ENCODE assay signal across 8 mouse cellular contexts in the genomic region with DNA sequence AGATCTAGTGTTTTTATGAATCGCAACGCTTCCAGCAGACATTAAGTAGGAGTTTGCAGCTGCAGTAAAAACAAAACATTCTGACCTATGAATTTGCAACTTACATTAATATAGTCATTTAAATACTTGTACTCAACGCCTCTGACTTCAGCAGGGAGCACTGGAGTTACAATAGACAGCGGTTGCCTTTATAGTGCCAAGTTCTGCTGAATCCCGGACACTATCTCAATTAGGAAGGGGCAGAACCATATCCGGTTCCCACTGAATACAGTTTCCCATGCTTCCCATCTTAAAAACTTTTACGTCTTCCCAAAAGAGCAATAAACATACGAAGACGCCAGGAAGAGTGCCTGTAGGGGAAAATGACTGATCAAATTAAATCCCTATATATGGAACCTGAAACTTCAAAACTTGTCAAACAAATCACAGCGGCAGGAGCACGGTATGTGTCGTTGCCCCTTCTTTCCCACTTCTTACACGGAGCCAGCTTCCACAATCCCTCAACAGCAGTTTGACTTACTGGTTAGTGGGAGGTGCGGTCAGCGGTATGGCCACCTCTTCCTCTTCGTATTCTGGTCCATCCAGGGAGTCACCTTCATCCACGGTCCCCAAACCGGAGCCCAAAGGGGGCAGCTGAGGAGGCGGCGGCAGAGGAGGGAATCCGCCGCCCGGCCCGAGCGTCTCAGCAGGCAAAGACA. TPM values are rescaled to one million over a fixed set of nuclear protein-coding genes. Genes with fewer than 3 reads are reported as not detected.
DNase-seq lines count a peak whose midpoint lies in the region; ATAC-seq and TF ChIP-seq lines count a peak whose summit lies in the region.

No protein-coding gene starts in this region.

- ATAC-seq in embryonic facial prominence, embryonic 11.5 days (replicated peaks; ENCODE audit: insufficient number of reproducible peaks, low FRiP score, low TSS enrichment, low read depth) = no peak; the same call in 1 of the 2 replicates
- no peak; the same call in 1 of the 2 replicates for ATAC-seq in heart, embryonic 15.5 days (replicated peaks; ENCODE audit: insufficient number of reproducible peaks, insufficient read depth, low FRiP score, low read depth)
- ATAC-seq in limb, embryonic 11.5 days (ENCODE audit: insufficient number of reproducible peaks, low FRiP score, low TSS enrichment, low read depth) = peak; percentile 6; the same call in 1 of the 2 replicates
- ATAC-seq in activated CD4-positive, CD25-positive, alpha-beta regulatory T cell, adult 4 months = no peak

- TF ChIP-seq POLR2A in MEL (IDR thresholded peaks at IDR 0.05; ENCODE audit: control insufficient read depth in 1 of 2, insufficient read depth in 1 of 2, low read depth in 1 of 2, low read length in 2 of 2, poor library complexity in 1 of 2) = no peak

- H3K79me2 ChIP-seq in MEL (ENCODE audit: control insufficient read depth, insufficient read depth, low read length, poor library complexity) = peaks cover 24% of the 10 kb centered on the region

- H3K9me3 ChIP-seq in MEL (replicated peaks; ENCODE audit: insufficient read depth, low read length) = no peaks in the 10 kb centered on the region
- no peaks in the 10 kb centered on the region for H3K9me3 ChIP-seq in embryonic facial prominence, embryonic 11.5 days (replicated peaks; ENCODE audit: control insufficient read depth, low read length)
- H3K9me3 ChIP-seq in heart, embryonic 15.5 days (replicated peaks) = no peaks in the 10 kb centered on the region
- no peaks in the 10 kb centered on the region for H3K9me3 ChIP-seq in limb, embryonic 11.5 days (ENCODE audit: control insufficient read depth, low read length)
- H3K9me3 ChIP-seq in midbrain, embryonic 10.5 days (replicated peaks) = no peaks in the 10 kb centered on the region

- no peak for TF ChIP-seq RAD21 in MEL (IDR thresholded peaks at IDR 0.05; ENCODE audit: low read depth, low read length)

- no peak for TF ChIP-seq CTCF in MEL (IDR thresholded peaks at IDR 0.05 in 2 of 3, conservative IDR thresholded peaks at IDR 0.05 in 1 of 3; ENCODE audit: control insufficient read depth in 1 of 3, insufficient read depth in 1 of 3, low read depth in 2 of 3, low read length in 3 of 3, poor library complexity in 1 of 3, severe bottlenecking in 1 of 3)

- TF ChIP-seq EP300 in MEL (IDR thresholded peaks at IDR 0.05; ENCODE audit: low read depth in 1 of 2, low read length in 2 of 2) = no peak

- intact Hi-C loops in heart, postnatal 25 days (cut with DNase I) = loop anchor here (5.0 kb wide), 3 partner anchors 36 to 101 kb away; partner anchors contain the start of gene Ccnh

- H3K27me3 ChIP-seq in MEL (ENCODE audit: control insufficient read depth in 1 of 2, insufficient read depth in 2 of 2, low read length in 2 of 2) = no peaks in the 10 kb centered on the region
- H3K27me3 ChIP-seq in embryonic facial prominence, embryonic 11.5 days (ENCODE audit: control insufficient read depth, insufficient read depth, low read length) = no peaks in the 10 kb centered on the region
- no peaks in the 10 kb centered on the region for H3K27me3 ChIP-seq in heart, embryonic 15.5 days
- no peaks in the 10 kb centered on the region for H3K27me3 ChIP-seq in limb, embryonic 11.5 days (ENCODE audit: control insufficient read depth, insufficient read depth, low read length)
- H3K27me3 ChIP-seq in midbrain, embryonic 10.5 days (ENCODE audit: low read depth, poor library complexity, severe bottlenecking) = no peaks in the 10 kb centered on the region

- H3K4me2 ChIP-seq in embryonic facial prominence, embryonic 11.5 days (ENCODE audit: low read depth, low read length) = peak overlapping the region; percentile 48
- peak overlapping the region; percentile 65 for H3K4me2 ChIP-seq in heart, embryonic 15.5 days
- peak overlapping the region; percentile 64 for H3K4me2 ChIP-seq in limb, embryonic 11.5 days (ENCODE audit: low read depth, severe bottlenecking)

- H3K36me3 ChIP-seq in MEL (ENCODE audit: control insufficient read depth in 1 of 2, insufficient read depth in 2 of 2, low read length in 2 of 2) = peaks cover 0 to 19% of the 10 kb centered on the region in 2 experiments; a peak in 2 of 4 replicates
- no peaks in the 10 kb centered on the region for H3K36me3 ChIP-seq in embryonic facial prominence, embryonic 11.5 days (replicated peaks; ENCODE audit: control insufficient read depth, insufficient read depth, low read depth, low read length)
- no peaks in the 10 kb centered on the region for H3K36me3 ChIP-seq in heart, embryonic 15.5 days
- H3K36me3 ChIP-seq in limb, embryonic 11.5 days (ENCODE audit: control insufficient read depth, insufficient read depth, low read length) = no peaks in the 10 kb centered on the region
- no peaks in the 10 kb centered on the region for H3K36me3 ChIP-seq in midbrain, embryonic 10.5 days

- under 1% methylated on average over 25 of the region's 25 CpGs for WGBS in embryonic facial prominence, embryonic 11.5 days
- under 1% methylated on average over 25 of the region's 25 CpGs for WGBS in heart, embryonic 15.5 days
- WGBS in limb, embryonic 11.5 days = under 1% methylated on average over 25 of the region's 25 CpGs
- 2% methylated on average over 25 of the region's 25 CpGs for WGBS in midbrain, embryonic 10.5 days

- DNase-seq in heart, adult 11 months = peak; percentile 87
- DNase-seq in heart, postnatal 25 days (ENCODE audit: low spot score) = no peak
- peak; percentile 69 for DNase-seq in MEL (ENCODE audit: low read depth, low spot score)
- DNase-seq in embryonic facial prominence, embryonic 11.5 days (ENCODE audit: low spot score) = peak; percentile 52
- DNase-seq in limb, embryonic 11.5 days (ENCODE audit: low spot score) = peak; percentile 67
- DNase-seq in midbrain, embryonic 10.5 days (ENCODE audit: low spot score) = peak; percentile 39

- H3K9ac ChIP-seq in MEL (ENCODE audit: control insufficient read depth, low read depth, low read length, poor library complexity, severe bottlenecking) = peak overlapping the region; percentile 93
- H3K9ac ChIP-seq in embryonic facial prominence, embryonic 11.5 days (replicated peaks; ENCODE audit: low read length) = peak overlapping the region; percentile 96
- H3K9ac ChIP-seq in heart, embryonic 15.5 days = peak overlapping the region; percentile 98
- H3K9ac ChIP-seq in limb, embryonic 11.5 days (ENCODE audit: low read length) = peak overlapping the region; percentile 93

- H3K4me1 ChIP-seq in MEL (ENCODE audit: control insufficient read depth in 1 of 2, insufficient read depth in 2 of 2, low read length in 2 of 2) = peaks cover 0 to 3% of the 10 kb centered on the region in 2 experiments; a peak in 1 of 4 replicates
- H3K4me1 ChIP-seq in embryonic facial prominence, embryonic 11.5 days (ENCODE audit: control insufficient read depth, insufficient read depth, low read length) = no peaks in the 10 kb centered on the region
- peaks cover 7% of the 10 kb centered on the region; the same call in 1 of the 2 replicates for H3K4me1 ChIP-seq in heart, embryonic 15.5 days (replicated peaks)
- no peaks in the 10 kb centered on the region for H3K4me1 ChIP-seq in limb, embryonic 11.5 days (ENCODE audit: control insufficient read depth, insufficient read depth, low read length)
- peaks cover 4% of the 10 kb centered on the region; the same call in 1 of the 2 replicates for H3K4me1 ChIP-seq in midbrain, embryonic 10.5 days

- peak overlapping the region; percentile 97 for H3K4me3 ChIP-seq in MEL (ENCODE audit: control insufficient read depth in 1 of 2, insufficient read depth in 1 of 2, low read depth in 2 of 2, low read length in 2 of 2)
- peak overlapping the region; percentile 96 for H3K4me3 ChIP-seq in embryonic facial prominence, embryonic 11.5 days (ENCODE audit: low read depth, low read length)
- peak overlapping the region; percentile 100 for H3K4me3 ChIP-seq in heart, embryonic 15.5 days
- peak overlapping the region; percentile 64 for H3K4me3 ChIP-seq in limb, embryonic 11.5 days (ENCODE audit: low read depth, low read length)
- peak overlapping the region; percentile 96 for H3K4me3 ChIP-seq in midbrain, embryonic 10.5 days

- H3K27ac ChIP-seq in MEL (ENCODE audit: control insufficient read depth, low read depth, low read length) = peak overlapping the region; percentile 90
- peak overlapping the region; percentile 99 for H3K27ac ChIP-seq in embryonic facial prominence, embryonic 11.5 days (replicated peaks; ENCODE audit: low read depth, low read length)
- H3K27ac ChIP-seq in heart, embryonic 15.5 days = peak overlapping the region; percentile 99
- H3K27ac ChIP-seq in limb, embryonic 11.5 days (replicated peaks; ENCODE audit: low read depth, low read length) = peak overlapping the region; percentile 99
- H3K27ac ChIP-seq in midbrain, embryonic 10.5 days (replicated peaks) = peak overlapping the region; percentile 98

TF ChIP-seq in MEL, 35 proteins besides CTCF, POLR2A, EP300 and RAD21 (continues in another document):
- TF ChIP-seq POLR2AphosphoS5 (IDR thresholded peaks at IDR 0.05; ENCODE audit: borderline replicate concordance, low read depth, low read length) (no peak), UBTF (IDR thresholded peaks at IDR 0.05; ENCODE audit: borderline replicate concordance, insufficient read depth, low read depth, low read length) (no peak), GABPA (IDR thresholded peaks at IDR 0.05; ENCODE audit: low read depth, low read length) (no peak), NELFE (IDR thresholded peaks at IDR 0.05; ENCODE audit: low read depth, low read length) (no peak), SMC3 (IDR thresholded peaks at IDR 0.05; ENCODE audit: low read depth, low read length) (no peak), SIN3A (IDR thresholded peaks at IDR 0.05; ENCODE audit: low read length) (peak; percentile 73), GATA1 (IDR thresholded peaks at IDR 0.05; ENCODE audit: low read depth, low read length) (no peak), MAFK (IDR thresholded peaks at IDR 0.05; ENCODE audit: borderline replicate concordance, low read depth, low read length) (no peak), MYB (IDR thresholded peaks at IDR 0.05; ENCODE audit: low read depth, low read length) (no peak), CHD2 (IDR thresholded peaks at IDR 0.05; ENCODE audit: low read length) (no peak), ELF1 (IDR thresholded peaks at IDR 0.05; ENCODE audit: low read depth, low read length) (no peak), MAX (IDR thresholded peaks at IDR 0.05; ENCODE audit: low read length) (no peak)

RNA-seq across cellular contexts. Expression of gene Rasa1, which starts 0.9 kb away (rescaled TPM):
- 10 to 100 TPM; 25.1 to 30.7 TPM for total RNA-seq in heart, postnatal 25 days (2021)
- 14.0 and 14.3 TPM in 2 replicates for total RNA-seq in MEL (2012; rRNA removed)
- 10 to 100 TPM in 1 of 2 experiments, not detected in 1; 22.3 TPM for polyA plus RNA-seq in MEL (2012; ENCODE audit: insufficient read depth in 1 of 2, insufficient read length in 2 of 2, low read depth in 1 of 2, low replicate concordance in 2 of 2, missing spikeins in 1 of 2)
- polyA plus RNA-seq in embryonic facial prominence, embryonic 11.5 days (2014; fragmentation: Nextera tagmentation; extraction: Ambion mirVana) = 50.1 and 50.6 TPM in 2 replicates
- polyA plus RNA-seq in heart, embryonic 15.5 days (2015; fragmentation: Nextera tagmentation; extraction: Ambion mirVana) = 31.6 and 36.1 TPM in 2 replicates
- 48.9 and 64.8 TPM in 2 replicates for polyA plus RNA-seq in limb, embryonic 11.5 days (2014; fragmentation: Nextera tagmentation; extraction: Ambion mirVana)
- polyA plus RNA-seq in midbrain, embryonic 10.5 days (2016; fragmentation: Nextera tagmentation; extraction: Ambion mirVana) = 44.1 and 45.4 TPM in 2 replicates
- 100 to 1,000 TPM; 114 to 126 TPM for polyA plus RNA-seq in activated CD4-positive, CD25-positive, alpha-beta regulatory T cell, adult 4 months (2017; shearing (Covaris generic))
